Mouse (Mus musculus): ENCODE results near the gene Tdg.

Tdg gene

GRCm38 (mm10) chr10:82663289-82663688 lies 33.7 kb downstream of the Tdg start:
- no peak for DNase-seq

GRCm38 (mm10) chr10:82665951-82666350 lies 36.3 kb downstream of the Tdg start:
- DNase-seq, result no peak

GRCm38 (mm10) chr10:82666436-82667234 lies 37.0 kb downstream of the Tdg start:
- DNase-seq, result peak; percentile 75

GRCm38 (mm10) chr10:82670205-82670604 lies 40.6 kb downstream of the Tdg start:
- DNase-seq, result no peak

- no peak for DNase-seq
Measured at GRCm38 (mm10) chr10:82676949-82677348, 47.3 kb downstream of the Tdg start.

GRCm38 (mm10) chr10:82680769-82681168 lies 51.1 kb downstream of the Tdg start:
- no peak for DNase-seq

- no peak for DNase-seq
Measured at GRCm38 (mm10) chr10:82681639-82682038, 52.0 kb downstream of the Tdg start.

- no peak for DNase-seq
Measured at GRCm38 (mm10) chr10:82685440-82685839, 55.8 kb downstream of the Tdg start.

- no peak for DNase-seq
Measured at GRCm38 (mm10) chr10:82689681-82690211, 60.1 kb downstream of the Tdg start.

- DNase-seq, result no peak
Measured at GRCm38 (mm10) chr10:82690494-82690893, 60.9 kb downstream of the Tdg start, which contains the start of gene Glt8d2. Gene Glt8d2 (minus strand): TSS chr10:82690650.

GRCm38 (mm10) chr10:82695956-82696355 lies 66.3 kb downstream of the Tdg start, which contains the start of gene Hcfc2:
Gene Hcfc2 (plus strand): TSS chr10:82696160.
- DNase-seq, result no peak

- DNase-seq, result no peak
Measured at GRCm38 (mm10) chr10:82696453-82697079, 66.9 kb downstream of the Tdg start.

- no peak for DNase-seq
Measured at GRCm38 (mm10) chr10:82697305-82697898, 67.8 kb downstream of the Tdg start.

- DNase-seq, result peak; percentile 82
Measured at GRCm38 (mm10) chr10:82698712-82699261, 69.2 kb downstream of the Tdg start.

- peak; percentile 17 for DNase-seq
Measured at GRCm38 (mm10) chr10:82699296-82699941, 69.8 kb downstream of the Tdg start.
